Comparison of ENCODE assay signal across 16 mouse cellular contexts in the genomic region with DNA sequence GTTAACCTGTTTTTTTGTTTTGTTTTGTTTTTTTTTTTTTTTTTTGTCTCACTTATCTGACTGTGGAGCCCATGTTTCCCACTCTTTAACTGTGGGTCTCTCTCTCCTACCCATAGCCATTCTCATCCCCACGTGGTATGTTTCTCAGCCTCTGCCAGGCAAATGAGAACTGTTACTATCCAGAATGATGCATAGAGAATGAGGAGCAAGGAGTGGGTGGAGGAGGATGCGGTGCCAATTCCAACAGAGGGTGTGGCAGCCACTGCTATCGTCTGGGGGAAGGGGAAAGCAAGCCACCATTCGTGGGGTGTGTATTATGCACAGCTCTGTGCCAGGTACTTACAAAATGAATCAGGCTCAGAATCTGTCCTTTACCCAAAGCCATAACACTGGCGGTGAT.
DNase-seq lines count a peak whose midpoint lies in the region; ATAC-seq lines count a peak whose summit lies in the region.
"Had no signal": no experiment of that assay in that cellular context is flagged by ENCODE, and none has a peak within 500 bp of the region (broad histone marks: within the 10 kb centered on the region; RNA-seq: fewer than 3 reads in every experiment).

No protein-coding gene starts in this region.

- intact Hi-C loops in left cerebral cortex, postnatal 10 days (cut with DNase I) = no loop called here

- H3K27me3 ChIP-seq in forebrain, embryonic 15.5 days = no peaks in the 10 kb centered on the region
- H3K27me3 ChIP-seq in forebrain, embryonic 12.5 days = no peaks in the 10 kb centered on the region
- no peaks in the 10 kb centered on the region for H3K27me3 ChIP-seq in limb, embryonic 10.5 days (ENCODE audit: low read depth, poor library complexity, severe bottlenecking)
- H3K27me3 ChIP-seq: neural tube, embryonic 13.5 days had no signal

- peak; percentile 68 for ATAC-seq in forebrain, embryonic 15.5 days (replicated peaks)
- no peak for ATAC-seq in forebrain, embryonic 12.5 days (ENCODE audit: low FRiP score)

- WGBS in forebrain, embryonic 15.5 days = 63% methylated on average over 5 of the region's 5 CpGs
- 79% methylated on average over 5 of the region's 5 CpGs for WGBS in forebrain, embryonic 12.5 days
- 75% methylated on average over 5 of the region's 5 CpGs for WGBS in limb, embryonic 10.5 days

- no peaks in the 10 kb centered on the region for H3K9me3 ChIP-seq in forebrain, embryonic 15.5 days
- no peaks in the 10 kb centered on the region for H3K9me3 ChIP-seq in forebrain, embryonic 12.5 days
- no peaks in the 10 kb centered on the region for H3K9me3 ChIP-seq in limb, embryonic 10.5 days (replicated peaks)
- H3K9me3 ChIP-seq: neural tube, embryonic 13.5 days had no signal

- H3K4me1 ChIP-seq in forebrain, embryonic 15.5 days = peaks cover 4% of the 10 kb centered on the region; the same call in 1 of the 2 replicates
- no peaks in the 10 kb centered on the region for H3K4me1 ChIP-seq in forebrain, embryonic 12.5 days
- H3K4me1 ChIP-seq in limb, embryonic 10.5 days = no peaks in the 10 kb centered on the region
- H3K4me1 ChIP-seq: neural tube, embryonic 13.5 days had no signal

- H3K36me3 ChIP-seq in forebrain, embryonic 15.5 days = no peaks in the 10 kb centered on the region
- no peaks in the 10 kb centered on the region for H3K36me3 ChIP-seq in forebrain, embryonic 12.5 days (replicated peaks)
- no peaks in the 10 kb centered on the region for H3K36me3 ChIP-seq in limb, embryonic 10.5 days
- H3K36me3 ChIP-seq: neural tube, embryonic 13.5 days had no signal

- H3K4me3 ChIP-seq in forebrain, embryonic 15.5 days = no peak overlapping the region
- H3K4me3 ChIP-seq in forebrain, embryonic 12.5 days (replicated peaks) = no peak overlapping the region
- no peak overlapping the region for H3K4me3 ChIP-seq in limb, embryonic 10.5 days
- H3K4me3 ChIP-seq: neural tube, embryonic 13.5 days had no signal

- 0 out of 2 replicates have a peak overlapping the region, but pooled peaks have one; percentile 21 for H3K27ac ChIP-seq in forebrain, embryonic 15.5 days (replicated peaks)
- H3K27ac ChIP-seq in forebrain, embryonic 12.5 days = no peak overlapping the region
- no peak overlapping the region for H3K27ac ChIP-seq in limb, embryonic 10.5 days
- H3K27ac ChIP-seq: neural tube, embryonic 13.5 days had no signal

- no peak overlapping the region for H3K4me2 ChIP-seq in forebrain, embryonic 15.5 days (replicated peaks)
- H3K4me2 ChIP-seq in forebrain, embryonic 12.5 days = no peak overlapping the region
- H3K4me2 ChIP-seq: neural tube, embryonic 13.5 days had no signal

- peak; percentile 70 to 72 for DNase-seq in layer of hippocampus, adult 8-10 months (ENCODE audit: low spot score in 2 of 2)
- DNase-seq in left cerebral cortex, postnatal 10 days (ENCODE audit: extremely low spot score in 1 of 2, low spot score in 2 of 2) = peak; percentile 40 to 54
- DNase-seq in right cerebral cortex, postnatal 4 days = peak; percentile 13
- no peak for DNase-seq in limb, embryonic 10.5 days (ENCODE audit: low spot score)
- DNase-seq in gastrocnemius, postnatal 25 days = no peak
- no peak for DNase-seq in spleen, postnatal 10 days (ENCODE audit: low spot score in 2 of 2)
- DNase-seq: cerebellum, adult 8-10 months; embryo, embryonic 11 days; heart, adult 11 months; kidney, postnatal 10 days; midbrain, embryonic 14.5 days; retina, postnatal 1 day; thymus, postnatal 25 days had no signal

- no peak overlapping the region for H3K9ac ChIP-seq in forebrain, embryonic 15.5 days (replicated peaks)
- no peak overlapping the region for H3K9ac ChIP-seq in forebrain, embryonic 12.5 days
- H3K9ac ChIP-seq: neural tube, embryonic 13.5 days had no signal

Comparison
In these comparisons a context has a peak if more than half of its experiments do, and no peak if none do; other contexts are left out.
1. DNase-seq: peak in layer of hippocampus, adult 8-10 months (2 of 2), left cerebral cortex, postnatal 10 days (2 of 2) and right cerebral cortex, postnatal 4 days (single experiment); none in limb, embryonic 10.5 days (single experiment), gastrocnemius, postnatal 25 days (single experiment) and spleen, postnatal 10 days (0 of 2).